Mouse (Mus musculus) lung, postnatal 0 days (tissue): Measurements from ENCODE around the gene Gm26965. TPM values are rescaled to one million over a fixed set of nuclear protein-coding genes. Genes with fewer than 3 reads are reported as not detected.

Experiments used
- ATAC-seq: fragments of 200-750 bp; cut with Nextera tagmentation; 2 replicates; pipeline ENCODE4 v1.8.0; 2017; ENCODE audit warnings: moderate library complexity
- DNase-seq: peaks from one replicate; pipeline ENCODE4 v3.0.0-alpha.2; 2016; ENCODE audit warnings: low spot score
- H3K27ac ChIP-seq: fragments of 300-500 bp; sonication (generic); 2 replicates; pipeline ENCODE4 v1.5.1; 2014; ENCODE audit warnings: antibody characterized with exemption, mild to moderate bottlenecking, low read length, mixed read lengths
- H3K27me3 ChIP-seq: fragments of 300-500 bp; sonication (generic); replicated peaks from 2 replicates; pipeline ENCODE4 v1.6.1; 2014; ENCODE audit warnings: low read length, mixed read lengths; ENCODE audit not compliant: insufficient read depth
- H3K36me3 ChIP-seq: fragments of 300-500 bp; sonication (generic); 2 replicates; pipeline ENCODE4 v1.6.1; 2014; ENCODE audit warnings: low read length, mixed read lengths; ENCODE audit not compliant: insufficient read depth
- H3K4me1 ChIP-seq: fragments of 300-500 bp; sonication (generic); 2 replicates; pipeline ENCODE4 v1.6.1; 2014; ENCODE audit warnings: antibody characterized with exemption, low read depth, low read length, mixed read lengths; ENCODE audit not compliant: insufficient read depth
- H3K4me2 ChIP-seq: fragments of 300-500 bp; sonication (generic); replicated peaks from 2 replicates; pipeline ENCODE4 v1.6.1; 2014; ENCODE audit warnings: low read depth, mild to moderate bottlenecking, low read length, moderate library complexity, mixed read lengths
- H3K4me3 ChIP-seq: fragments of 300-500 bp; sonication (generic); 2 replicates; pipeline ENCODE4 v1.5.1; 2014; ENCODE audit warnings: low read depth, low read length
- H3K9ac ChIP-seq: fragments of 300-500 bp; sonication (generic); replicated peaks from 2 replicates; pipeline ENCODE4 v1.6.1; 2014; ENCODE audit warnings: low read depth, mild to moderate bottlenecking
- H3K9me3 ChIP-seq: fragments of 300-500 bp; sonication (generic); 2 replicates; pipeline ENCODE4 v1.6.1; 2016; ENCODE audit warnings: low read length, mixed read lengths
- CTCF ChIP-seq: IDR thresholded peaks from 2 replicates; pipeline ENCODE4 v1.5.1; 2016; ENCODE audit warnings: antibody characterized with exemption, mild to moderate bottlenecking
- EP300 ChIP-seq: IDR thresholded peaks from 2 replicates; pipeline ENCODE4 v1.6.1; 2016; ENCODE audit warnings: antibody characterized with exemption, mild to moderate bottlenecking, control low read depth
- WGBS: fragments of 180-500 bp; shearing (Covaris S2); extraction: QIAGEN DNeasy Blood & Tissue Kit; methylation state at CpG from one replicate; pipeline ENCODE4 v1.1.7; 2014; 5-methylcytosine and 5-hydroxymethylcytosine counted together
- polyA plus RNA-seq: library from polyadenylated mRNA; unstranded; fragments of >200 nt; fragmentation: Nextera tagmentation; extraction: Ambion mirVana; gene quantifications from 2 replicates; pipeline ENCODE4 v1.2.1, GENCODE M21; 2015

The Gm26965 gene
- polyA plus RNA-seq, 1 experiment from 2014 or later, result 0.12 TPM

GRCm38 (mm10) chr13:67527049-67527730, 1.2 kb upstream of the Gm26965 start:
- WGBS, result 77% methylated on average over 3 of the region's 3 CpGs
- TF ChIP-seq EP300, result no peak
- no peak for TF ChIP-seq CTCF
- H3K9me3 ChIP-seq, result no peaks in the 10 kb centered on the region

GRCm38 (mm10) chr13:67500908-67501307, 25.0 kb downstream of the Gm26965 start:
- WGBS, result 77% methylated on average over 1 of the region's 1 CpGs
- H3K4me3 ChIP-seq, result no peak overlapping the region
- H3K36me3 ChIP-seq, result no peaks in the 10 kb centered on the region
- peaks cover 3% of the 10 kb centered on the region; the same call in 1 of the 2 replicates for H3K4me1 ChIP-seq
- TF ChIP-seq CTCF (no peak), EP300 (no peak)
- H3K9ac ChIP-seq, result no peak overlapping the region
- ATAC-seq (no peak), DNase-seq (no peak)
- H3K27me3 ChIP-seq, result no peaks in the 10 kb centered on the region
- no peak overlapping the region for H3K27ac ChIP-seq
- no peak overlapping the region for H3K4me2 ChIP-seq
- H3K9me3 ChIP-seq, result no peaks in the 10 kb centered on the region

More at GRCm38 (mm10) chr13:67527049-67527730, 1.2 kb upstream of the Gm26965 start:
- H3K9ac ChIP-seq, result no peak overlapping the region
- no peak overlapping the region for H3K4me2 ChIP-seq
- no peak overlapping the region for H3K4me3 ChIP-seq
- no peak for DNase-seq
- H3K36me3 ChIP-seq, result no peaks in the 10 kb centered on the region
- H3K27me3 ChIP-seq, result no peaks in the 10 kb centered on the region
- no peak overlapping the region for H3K27ac ChIP-seq
- no peaks in the 10 kb centered on the region for H3K4me1 ChIP-seq
- no peak for ATAC-seq

- TF ChIP-seq EP300, result no peak
- TF ChIP-seq CTCF, result no peak
- H3K9me3 ChIP-seq, result no peaks in the 10 kb centered on the region
- peak within 1 kb of the TSS; percentile 86 for H3K4me2 ChIP-seq
- no peaks in the 10 kb centered on the region for H3K27me3 ChIP-seq
- WGBS, result 2% methylated on average over 22 of the region's 22 CpGs
- H3K36me3 ChIP-seq, result 0 out of 2 replicates have a peak, but pooled peaks cover 2% of the 10 kb centered on the region
- ATAC-seq, result peak; percentile 97
- peak; percentile 92 for DNase-seq
- H3K4me3 ChIP-seq, result peak within 1 kb of the TSS; percentile 66
- H3K9ac ChIP-seq, result peak within 1 kb of the TSS; percentile 62
- no peak within 1 kb of the TSS for H3K27ac ChIP-seq
- H3K4me1 ChIP-seq, result peaks cover 3% of the 10 kb centered on the region; the same call in 1 of the 2 replicates
Observed at GRCm38 (mm10) chr13:67500084-67500719, 25.7 kb downstream of the Gm26965 start, which contains the start of gene Zfp58. Gene Zfp58, minus strand, starts transcription at chr13:67500555.

GRCm38 (mm10) chr13:67495631-67496030, 30.3 kb downstream of the Gm26965 start:
- Histone ChIP-seq H3K27ac (no peak overlapping the region), H3K36me3 (peaks cover 31% of the 10 kb centered on the region), H3K27me3 (no peaks in the 10 kb centered on the region), H3K4me1 (peaks cover 3% of the 10 kb centered on the region; the same call in 1 of the 2 replicates), H3K9ac (no peak overlapping the region), H3K9me3 (peaks cover 8% of the 10 kb centered on the region), H3K4me2 (no peak overlapping the region), H3K4me3 (no peak overlapping the region)
- WGBS, result 88% methylated on average over 1 of the region's 1 CpGs
- TF ChIP-seq EP300 (no peak), CTCF (no peak)
- DNase-seq (no peak), ATAC-seq (no peak)

GRCm38 (mm10) chr13:67484424-67484811, 41.5 kb downstream of the Gm26965 start:
- DNase-seq (no peak), ATAC-seq (peak; percentile 27)
- Histone ChIP-seq H3K4me1 (peaks cover 4% of the 10 kb centered on the region; the same call in 1 of the 2 replicates), H3K4me3 (peak overlapping the region; percentile 63), H3K27me3 (no peaks in the 10 kb centered on the region), H3K9me3 (no peaks in the 10 kb centered on the region), H3K36me3 (no peaks in the 10 kb centered on the region), H3K27ac (no peak overlapping the region), H3K4me2 (peak overlapping the region; percentile 54), H3K9ac (peak overlapping the region; percentile 65; the same call in 1 of the 2 replicates)
- 28% methylated on average over 8 of the region's 8 CpGs for WGBS
- TF ChIP-seq EP300, result no peak
- TF ChIP-seq CTCF, result no peak

- 0 out of 2 replicates have a peak, but pooled peaks have one; percentile 2 for TF ChIP-seq CTCF
- TF ChIP-seq EP300, result peak; percentile 41; the same call in 1 of the 2 replicates
- DNase-seq (peak; percentile 96), ATAC-seq (peak; percentile 97)
- H3K27me3 ChIP-seq, result no peaks in the 10 kb centered on the region
- H3K36me3 ChIP-seq, result no peaks in the 10 kb centered on the region
- H3K9me3 ChIP-seq, result no peaks in the 10 kb centered on the region
- peak within 1 kb of the TSS; percentile 63 for H3K4me3 ChIP-seq
- peak within 1 kb of the TSS; percentile 69 for H3K27ac ChIP-seq
- WGBS, result 3% methylated on average over 20 of the region's 20 CpGs
- peaks cover 4% of the 10 kb centered on the region; the same call in 1 of the 2 replicates for H3K4me1 ChIP-seq
- peak within 1 kb of the TSS; percentile 54 for H3K4me2 ChIP-seq
- peak within 1 kb of the TSS; percentile 65 for H3K9ac ChIP-seq
Observed at GRCm38 (mm10) chr13:67483625-67484423, 42.1 kb downstream of the Gm26965 start, which contains the start of gene Zfp874b. Gene Zfp874b, minus strand, starts transcription at chr13:67484258.
